Mouse (Mus musculus) neural tube, embryonic 15.5 days (tissue): Measurements from ENCODE around the gene Ankib1. TPM values are rescaled to one million over a fixed set of nuclear protein-coding genes. Genes with fewer than 3 reads are reported as not detected.
A peak's percentile ranks its signal among the peaks of the same experiment; 100 is the strongest.
"Not testable (repeated sequence)": the region's sequence is repeated elsewhere in the genome, so short reads cannot be mapped to it uniquely, and the experiment has no call there.

Experiments
- ATAC-seq: fragments of 200-750 bp; cut with Nextera tagmentation; 2 replicates; pipeline ENCODE4 v1.8.0; 2017; ENCODE audit warnings: mild to moderate bottlenecking, moderate TSS enrichment, moderate library complexity; ENCODE audit not compliant: low FRiP score
- H3K27ac ChIP-seq: fragments of 300-500 bp; sonication (generic); replicated peaks from 2 replicates; pipeline ENCODE4 v1.5.1; 2015; ENCODE audit warnings: mild to moderate bottlenecking, inconsistent platforms
- H3K27me3 ChIP-seq: fragments of 300-500 bp; sonication (generic); replicated peaks from 2 replicates; pipeline ENCODE4 v1.6.1; 2015; ENCODE audit warnings: inconsistent platforms
- H3K36me3 ChIP-seq: fragments of 300-500 bp; sonication (generic); 2 replicates; pipeline ENCODE4 v1.6.1; 2015; ENCODE audit warnings: inconsistent platforms
- H3K4me1 ChIP-seq: fragments of 300-500 bp; sonication (generic); 2 replicates; pipeline ENCODE4 v1.6.1; 2015; ENCODE audit warnings: inconsistent platforms
- H3K4me2 ChIP-seq: fragments of 300-500 bp; sonication (generic); 2 replicates; pipeline ENCODE4 v1.6.1; 2015; ENCODE audit warnings: inconsistent platforms, mild to moderate bottlenecking, moderate library complexity
- H3K4me3 ChIP-seq: fragments of 300-500 bp; sonication (generic); replicated peaks from 2 replicates; pipeline ENCODE4 v1.5.1; 2015; ENCODE audit warnings: mild to moderate bottlenecking, inconsistent platforms
- H3K9ac ChIP-seq: fragments of 300-500 bp; sonication (generic); replicated peaks from 2 replicates; pipeline ENCODE4 v1.6.1; 2015; ENCODE audit warnings: mild to moderate bottlenecking, inconsistent platforms
- H3K9me3 ChIP-seq: fragments of 300-500 bp; sonication (generic); replicated peaks from 2 replicates; pipeline ENCODE4 v1.6.1; 2016; ENCODE audit warnings: inconsistent platforms
- WGBS: fragments of 180-500 bp; shearing (Covaris S2); methylation state at CpG from one replicate; pipeline ENCODE4 v1.1.7; 2015; ENCODE audit warnings: mixed read lengths; 5-methylcytosine and 5-hydroxymethylcytosine counted together
- polyA plus RNA-seq: library from polyadenylated mRNA; unstranded; fragments of >200 nt; fragmentation: Nextera tagmentation; extraction: Ambion mirVana; gene quantifications from 2 replicates; pipeline ENCODE4 v1.2.1, GENCODE M21; 2015

Gene Ankib1
- polyA plus RNA-seq: 15.5 and 15.9 TPM in 2 replicates

DNA sequence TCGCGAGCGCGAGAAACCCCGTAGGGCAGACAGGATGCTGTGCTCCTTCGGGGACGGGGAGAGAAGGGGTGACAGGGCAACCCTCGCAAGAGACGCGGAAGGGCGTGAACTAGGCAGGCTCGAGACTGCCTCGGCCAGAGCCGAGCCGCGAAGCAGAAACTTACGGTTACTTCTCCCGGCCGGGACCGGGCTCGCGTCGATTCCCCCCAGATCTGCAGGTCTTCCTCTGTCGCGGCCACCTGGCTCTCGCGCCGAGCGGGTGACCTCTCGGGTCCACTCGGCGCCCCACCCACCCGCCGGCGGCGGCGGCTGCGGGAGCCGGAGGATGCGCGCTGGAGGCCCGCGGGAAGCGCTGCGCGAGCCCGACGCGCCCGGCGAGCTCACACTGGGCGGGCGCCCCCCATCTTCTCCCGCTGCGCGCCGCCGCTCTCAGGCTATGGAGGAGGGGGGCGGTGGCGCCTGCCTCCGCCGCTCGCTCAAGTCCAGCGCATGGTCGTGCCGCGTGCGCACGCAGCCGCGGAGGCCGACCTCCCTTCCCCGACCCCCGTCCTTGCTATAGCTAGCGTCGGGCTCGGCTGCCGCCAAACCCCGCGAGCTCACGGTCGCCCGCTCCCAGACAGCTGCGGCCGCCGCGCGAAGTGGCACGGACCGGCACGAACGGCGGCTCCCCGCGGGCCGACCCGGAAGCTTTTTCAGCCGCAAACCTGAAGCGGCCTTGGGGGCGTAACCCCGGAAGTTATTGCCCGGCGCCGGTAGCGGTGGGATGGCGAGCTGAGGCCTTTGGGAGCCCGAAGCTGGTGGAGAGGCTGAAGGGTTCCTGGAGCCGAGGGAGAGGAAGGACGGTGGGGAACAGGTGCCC is at the start of gene Ankib1, which contains the start of gene Krit1:
TSS of gene Ankib1 (minus strand) at position 493 of the 859 bp plus-strand sequence.
TSS of gene Krit1 (plus strand) at position 752 of the 859 bp plus-strand sequence.
- Histone ChIP-seq H3K4me2 (peak within 1 kb of the TSS; percentile 80), H3K9ac (peak within 1 kb of the TSS; percentile 77), H3K4me1 (peaks cover 18% of the 10 kb centered on the region), H3K27ac (peak within 1 kb of the TSS; percentile 95), H3K27me3 (no peaks in the 10 kb centered on the region), H3K4me3 (peak within 1 kb of the TSS; percentile 95), H3K36me3 (no peaks in the 10 kb centered on the region), H3K9me3 (no peaks in the 10 kb centered on the region)
- WGBS: under 1% methylated on average over 96 of the region's 109 CpGs
- ATAC-seq: peak; percentile 95

- H3K4me2 ChIP-seq: peak within 1 kb of the TSS; percentile 63
- no peaks in the 10 kb centered on the region for H3K27me3 ChIP-seq
- peak within 1 kb of the TSS; percentile 41; the same call in 1 of the 2 replicates for H3K9ac ChIP-seq
- no peaks in the 10 kb centered on the region for H3K9me3 ChIP-seq
- 2% methylated on average over 24 of the region's 24 CpGs for WGBS
- H3K27ac ChIP-seq: no peak within 1 kb of the TSS
- H3K36me3 ChIP-seq: peaks cover 12% of the 10 kb centered on the region
- peak within 1 kb of the TSS; percentile 36 for H3K4me3 ChIP-seq
- peaks cover 5% of the 10 kb centered on the region for H3K4me1 ChIP-seq
- peak; percentile 41; the same call in 1 of the 2 replicates for ATAC-seq
Measured at GRCm38 (mm10) chr5:3845026-3845425, 42.3 kb upstream of the Ankib1 start, which contains the start of gene Lrrd1. Lrrd1 (plus strand) TSS chr5:3845173.

GRCm38 (mm10) chr5:3834107-3834506 is 31.4 kb upstream of the Ankib1 start:
- H3K27ac ChIP-seq: no peak overlapping the region
- H3K4me1 ChIP-seq: no peaks in the 10 kb centered on the region
- WGBS: 91% methylated on average over 1 of the region's 1 CpGs
- no peak overlapping the region for H3K4me3 ChIP-seq
- H3K27me3 ChIP-seq: no peaks in the 10 kb centered on the region
- peaks cover 50% of the 10 kb centered on the region for H3K36me3 ChIP-seq
- H3K9ac ChIP-seq: no peak overlapping the region
- no peak for ATAC-seq
- H3K4me2 ChIP-seq: no peak overlapping the region
- no peaks in the 10 kb centered on the region for H3K9me3 ChIP-seq

- 100% methylated on average over 1 of the region's 1 CpGs for WGBS
- H3K4me3 ChIP-seq: no peak overlapping the region
- H3K36me3 ChIP-seq: peaks cover 18% of the 10 kb centered on the region
- H3K4me1 ChIP-seq: peaks cover 7% of the 10 kb centered on the region
- H3K4me2 ChIP-seq: no peak overlapping the region
- H3K9me3 ChIP-seq: no peaks in the 10 kb centered on the region
- H3K9ac ChIP-seq: no peak overlapping the region
- no peak for ATAC-seq
- no peaks in the 10 kb centered on the region for H3K27me3 ChIP-seq
- no peak overlapping the region for H3K27ac ChIP-seq
Measured at GRCm38 (mm10) chr5:3808472-3808871, 5.7 kb upstream of the Ankib1 start.

DNA sequence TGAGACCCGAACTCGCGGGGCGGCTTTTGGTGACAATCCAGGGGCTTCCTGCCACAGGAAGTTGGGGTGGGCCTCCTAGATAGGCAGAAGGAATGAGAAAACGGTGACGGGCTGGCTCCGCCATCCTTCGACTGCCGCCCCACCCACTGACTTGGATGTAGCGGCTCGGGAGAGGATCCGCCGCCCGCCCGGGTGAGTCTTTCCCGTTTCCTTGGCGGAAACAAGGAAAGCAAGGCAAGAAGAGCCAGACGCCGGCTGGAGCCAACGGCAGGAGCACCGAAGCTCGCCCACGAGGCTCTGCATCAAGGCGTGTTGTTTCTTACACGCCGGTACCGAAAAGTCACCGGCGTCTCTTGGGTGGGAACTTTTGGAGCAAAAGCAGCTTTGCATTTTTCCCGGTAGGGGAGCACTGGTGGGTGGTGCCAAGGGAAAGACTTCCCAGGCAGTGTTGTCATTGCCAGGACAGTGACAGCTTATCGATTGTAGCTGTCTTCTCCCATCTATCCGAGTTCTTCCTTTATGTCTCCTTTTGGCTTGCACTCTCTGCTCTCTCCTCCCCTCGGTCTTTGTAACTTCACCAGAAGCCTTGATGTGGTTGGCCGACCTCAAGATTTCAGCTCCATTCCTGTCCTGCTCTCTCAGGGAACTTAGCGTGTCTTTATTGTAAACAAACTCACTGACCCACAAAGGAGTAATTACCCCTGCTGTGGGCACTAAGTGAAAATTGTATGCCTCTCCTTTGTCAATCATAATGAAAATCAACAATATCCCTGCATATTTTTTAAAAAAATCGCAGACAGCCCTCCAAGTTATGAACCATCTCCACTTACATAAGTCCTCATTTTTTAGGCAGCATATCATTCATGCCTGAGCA is 804 bp upstream of the Ankib1 start:
- Histone ChIP-seq H3K9me3 (no peaks in the 10 kb centered on the region), H3K27ac (peak overlapping the region; percentile 95), H3K9ac (peak overlapping the region; percentile 77), H3K4me3 (peak overlapping the region; percentile 95), H3K4me1 (peaks cover 18% of the 10 kb centered on the region), H3K36me3 (no peaks in the 10 kb centered on the region; the same call in 1 of the 2 replicates), H3K27me3 (no peaks in the 10 kb centered on the region), H3K4me2 (peak overlapping the region; percentile 80)
- peak; percentile 83 for ATAC-seq
- WGBS: under 1% methylated on average over 36 of the region's 36 CpGs

DNA sequence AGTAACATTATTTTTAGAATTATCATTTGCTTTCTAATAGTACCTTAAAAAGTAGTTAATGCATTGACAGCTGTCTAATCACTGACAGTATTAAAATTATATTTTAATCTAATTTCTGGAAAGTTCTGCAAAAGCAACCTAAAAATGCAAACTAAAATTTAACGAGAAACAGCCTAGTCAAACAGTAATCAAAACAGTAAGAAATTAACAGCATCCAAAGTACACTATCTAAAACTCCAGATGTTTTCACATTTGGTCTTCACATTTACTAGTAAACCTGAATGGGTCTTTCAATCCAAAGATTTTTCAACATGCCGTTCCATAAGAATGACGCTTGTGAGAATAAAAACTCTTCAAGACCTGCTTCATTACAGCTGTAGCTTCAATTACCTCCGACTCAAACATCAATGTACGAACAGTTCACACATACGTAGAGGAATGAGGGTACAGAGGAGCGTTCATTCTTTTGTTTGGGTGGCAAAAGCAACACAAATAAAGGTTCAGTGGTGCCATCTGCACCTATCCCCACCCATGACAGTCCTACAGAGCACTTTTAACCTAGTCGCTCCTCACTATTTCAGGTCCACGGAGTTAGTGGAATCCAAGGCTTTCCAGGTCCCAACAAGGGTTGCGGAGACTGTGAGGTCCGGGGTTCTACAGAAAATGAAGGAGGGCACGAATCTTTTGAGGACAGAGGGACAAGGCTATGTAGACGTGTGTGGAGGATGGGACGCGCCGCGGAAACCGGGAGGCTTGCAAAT is 873 bp downstream of the Ankib1 start:
- 5% methylated on average over 18 of the region's 18 CpGs for WGBS
- ATAC-seq: peak; percentile 2; the same call in 1 of the 2 replicates
- H3K36me3 ChIP-seq: no peaks in the 10 kb centered on the region
- H3K4me1 ChIP-seq: peaks cover 18% of the 10 kb centered on the region
- peak overlapping the region; percentile 80 for H3K4me2 ChIP-seq
- peak overlapping the region; percentile 95 for H3K4me3 ChIP-seq
- peak overlapping the region; percentile 77 for H3K9ac ChIP-seq
- peak overlapping the region; percentile 95 for H3K27ac ChIP-seq
- H3K9me3 ChIP-seq: no peaks in the 10 kb centered on the region
- H3K27me3 ChIP-seq: no peaks in the 10 kb centered on the region

- no peak overlapping the region for H3K9ac ChIP-seq
- ATAC-seq: no peak
Measured at GRCm38 (mm10) chr5:3800881-3801280, 1.8 kb downstream of the Ankib1 start.

GRCm38 (mm10) chr5:3800041-3800440 is 2.7 kb downstream of the Ankib1 start:
- Histone ChIP-seq H3K4me2 (no peak overlapping the region), H3K9me3 (no peaks in the 10 kb centered on the region), H3K9ac (no peak overlapping the region), H3K27me3 (no peaks in the 10 kb centered on the region), H3K36me3 (no peaks in the 10 kb centered on the region), H3K4me1 (peaks cover 18% of the 10 kb centered on the region), H3K27ac (no peak overlapping the region), H3K4me3 (no peak overlapping the region)
- ATAC-seq: no peak
- WGBS: 88% methylated on average over 1 of the region's 1 CpGs

More at GRCm38 (mm10) chr5:3800881-3801280, 1.8 kb downstream of the Ankib1 start:
- Histone ChIP-seq H3K4me1 (peaks cover 18% of the 10 kb centered on the region), H3K4me2 (peak overlapping the region; percentile 44), H3K4me3 (0 out of 2 replicates have a peak overlapping the region, but pooled peaks have one; percentile 4), H3K27me3 (no peaks in the 10 kb centered on the region), H3K9me3 (no peaks in the 10 kb centered on the region), H3K27ac (no peak overlapping the region), H3K36me3 (no peaks in the 10 kb centered on the region)
- WGBS: 86% methylated on average over 4 of the region's 4 CpGs

DNA sequence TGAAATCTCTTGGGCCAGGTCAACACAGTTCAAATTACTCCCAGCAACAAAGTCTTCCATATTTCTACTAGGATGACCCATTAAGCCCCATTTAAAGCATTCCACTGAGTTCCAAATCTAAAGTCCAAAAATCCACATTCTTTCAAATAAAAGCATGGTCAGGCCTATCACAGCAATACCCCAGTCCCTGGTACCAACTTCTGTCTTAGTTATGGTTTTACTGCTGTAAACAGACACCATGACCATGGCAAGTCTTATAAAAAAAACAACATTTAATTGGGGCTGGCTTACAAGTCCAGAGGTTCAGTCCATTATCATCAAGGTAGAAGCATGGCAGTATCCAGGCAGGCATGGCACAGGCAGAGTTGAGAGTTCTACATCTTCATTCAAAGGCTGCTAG is 4.1 kb downstream of the Ankib1 start:
- ATAC-seq: not testable (repeated sequence)

GRCm38 (mm10) chr5:3797101-3797500 is 5.6 kb downstream of the Ankib1 start:
- not testable (repeated sequence) for H3K9ac ChIP-seq, H3K4me2 ChIP-seq, H3K9me3 ChIP-seq, H3K4me3 ChIP-seq, ATAC-seq, H3K27me3 ChIP-seq, H3K27ac ChIP-seq, H3K36me3 ChIP-seq
- 98% methylated on average over 2 of the region's 2 CpGs for WGBS
- H3K4me1 ChIP-seq: peaks cover 11% of the 10 kb centered on the region

More for the DNA sequence above, 4.1 kb downstream of the Ankib1 start:
- peaks cover 11% of the 10 kb centered on the region for H3K4me1 ChIP-seq
- not testable (repeated sequence) for H3K36me3 ChIP-seq, H3K27me3 ChIP-seq, H3K27ac ChIP-seq, H3K9me3 ChIP-seq, H3K4me3 ChIP-seq, H3K9ac ChIP-seq, H3K4me2 ChIP-seq

GRCm38 (mm10) chr5:3791048-3791447 is 11.7 kb downstream of the Ankib1 start:
- H3K4me3 ChIP-seq: no peak overlapping the region
- no peak overlapping the region for H3K9ac ChIP-seq
- no peak overlapping the region for H3K27ac ChIP-seq
- H3K27me3 ChIP-seq: no peaks in the 10 kb centered on the region
- H3K9me3 ChIP-seq: no peaks in the 10 kb centered on the region
- ATAC-seq: no peak
- no peaks in the 10 kb centered on the region for H3K4me1 ChIP-seq
- H3K4me2 ChIP-seq: no peak overlapping the region
- no peaks in the 10 kb centered on the region for H3K36me3 ChIP-seq
